Mouse (Mus musculus) heart, adult 8-10 months (tissue): ENCODE results near the gene Lonp2. TPM values are rescaled to one million over a fixed set of nuclear protein-coding genes. Genes with fewer than 3 reads are reported as not detected.

Source experiments
- DNase-seq: peaks from one replicate; pipeline ENCODE4 v3.0.0; 2022; ENCODE audit warnings: low spot score
- total RNA-seq, 4 experiments: library from RNA; stranded (reverse); gene quantifications; 2 replicates each; pipeline ENCODE4 v1.2.4; 2022

The Lonp2 gene
- total RNA-seq, 4 experiments from 2014 or later: 79.6 to 86.6 (median 83.4) TPM

- DNase-seq: no peak
These were observed 88.8 kb downstream of the Lonp2 start for GRCm38 (mm10) chr8:86712594-86712993.

GRCm38 (mm10) chr8:86713407-86714188 is 89.8 kb downstream of the Lonp2 start:
- no peak for DNase-seq

- no peak for DNase-seq
These were observed 94.6 kb downstream of the Lonp2 start for GRCm38 (mm10) chr8:86718332-86718994.

GRCm38 (mm10) chr8:86719368-86719767 is 95.5 kb downstream of the Lonp2 start:
- no peak for DNase-seq

DNA sequence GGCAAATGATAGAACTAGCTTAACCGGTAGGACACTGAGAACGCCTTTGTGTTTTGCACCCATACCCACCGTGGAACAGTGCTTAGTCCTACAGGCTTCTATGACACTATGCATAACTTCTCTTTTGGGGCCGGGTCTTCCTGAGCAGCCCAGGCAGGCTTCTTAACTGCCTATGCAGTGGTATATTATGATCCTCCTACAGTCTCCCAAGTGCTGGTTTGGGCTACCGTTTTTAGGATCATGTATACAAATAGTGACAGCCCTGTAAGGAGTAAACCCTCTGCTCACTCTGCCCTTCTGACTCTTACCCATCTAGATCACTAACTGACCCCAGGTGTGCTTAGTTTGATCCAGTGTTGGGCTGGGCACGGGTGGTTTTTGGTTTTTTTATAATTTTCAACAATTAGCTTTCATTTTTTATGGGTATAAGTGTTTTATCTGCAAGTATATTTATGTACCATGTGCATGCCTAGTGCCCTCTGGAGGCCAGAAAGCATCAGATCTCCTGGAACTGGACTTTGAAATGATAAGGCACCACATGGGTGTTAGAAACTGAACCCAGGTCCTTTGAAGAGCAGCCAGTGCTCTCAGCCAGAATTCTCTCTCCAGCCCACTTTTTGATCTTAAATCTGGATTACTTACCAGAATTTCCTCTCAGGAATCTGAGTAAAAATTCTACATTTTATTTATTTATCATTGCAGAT is 97.1 kb downstream of the Lonp2 start:
- no peak for DNase-seq

GRCm38 (mm10) chr8:86721490-86721889 is 97.6 kb downstream of the Lonp2 start:
- DNase-seq: no peak

DNA sequence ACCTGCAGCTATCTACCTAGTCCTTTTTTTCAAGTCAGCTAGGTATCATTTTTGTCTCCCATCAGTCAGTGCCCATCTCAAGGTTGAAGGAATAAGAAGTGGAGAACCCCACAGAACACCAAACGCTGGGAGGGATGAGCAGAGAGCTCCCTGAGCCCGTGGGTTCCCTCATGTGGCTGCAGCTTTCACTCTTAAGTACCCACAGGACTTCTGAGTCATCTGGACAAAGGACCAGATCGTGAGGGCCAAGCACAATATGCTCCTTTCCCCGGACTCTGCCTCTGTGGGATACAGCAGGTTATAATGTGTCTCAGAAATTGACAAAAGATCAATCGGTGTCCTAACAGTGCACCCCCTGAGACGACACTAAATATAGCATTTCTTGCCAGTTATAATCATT is 103.1 kb downstream of the Lonp2 start:
- DNase-seq: no peak

- no peak for DNase-seq
These were observed 104.5 kb downstream of the Lonp2 start for GRCm38 (mm10) chr8:86728224-86728950.

DNA sequence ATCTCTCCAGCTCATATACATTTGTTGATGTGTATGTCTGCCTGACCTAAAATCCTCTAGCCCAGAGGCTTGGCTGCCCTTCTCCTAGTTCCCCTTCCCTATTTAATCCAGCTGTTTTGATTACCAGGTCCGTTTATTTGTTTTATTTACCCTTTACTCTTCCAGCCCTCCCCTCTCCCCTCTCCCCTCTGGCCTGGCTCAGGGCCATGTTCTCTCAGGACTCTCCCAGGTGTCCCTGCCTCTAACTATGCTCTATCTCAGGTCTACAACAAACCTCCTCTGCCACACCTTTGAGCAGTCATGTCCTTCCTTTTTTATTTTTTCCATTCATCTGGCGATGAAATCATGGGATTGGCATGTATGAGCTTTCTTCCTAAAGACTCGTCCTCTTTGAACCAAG is 106.5 kb downstream of the Lonp2 start:
- no peak for DNase-seq

DNA sequence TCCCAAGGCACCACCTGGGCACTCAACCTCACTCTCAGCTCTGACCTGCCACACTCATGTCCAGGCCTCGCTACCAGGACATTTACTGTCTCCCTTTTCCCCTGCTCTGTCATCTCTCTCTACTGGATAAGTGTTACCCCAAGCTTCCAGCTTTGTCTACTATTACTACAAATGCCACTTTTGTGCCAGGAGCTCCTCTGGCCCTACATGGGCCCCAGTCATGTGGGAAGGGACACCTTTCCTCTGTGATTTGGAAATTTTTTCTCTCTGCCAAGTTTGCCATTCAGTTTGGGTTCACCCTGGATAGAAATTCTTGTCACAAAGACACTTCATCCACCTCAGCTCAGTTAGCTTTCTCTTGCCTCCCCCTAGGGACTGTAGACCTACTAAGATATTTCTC is 107.0 kb downstream of the Lonp2 start:
- no peak for DNase-seq

DNA sequence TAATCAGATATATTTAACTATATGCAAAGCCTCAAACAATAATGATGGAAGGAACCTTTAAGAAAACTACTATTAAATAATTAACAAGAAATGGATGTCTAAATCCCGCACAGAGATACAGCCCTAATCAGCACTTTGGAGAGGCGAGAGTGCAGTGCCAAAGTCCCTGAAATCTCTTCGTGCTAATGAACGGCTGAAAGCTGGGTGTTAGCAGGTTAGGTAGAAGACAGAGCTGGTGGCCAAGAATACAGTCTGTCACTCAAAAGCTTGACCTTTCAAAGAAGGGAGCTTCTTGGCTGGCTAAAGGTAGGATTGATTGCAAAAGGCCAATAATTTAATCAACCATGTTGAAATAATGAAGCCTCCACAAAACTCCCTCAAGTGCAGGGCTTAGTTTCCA is 110.3 kb downstream of the Lonp2 start:
- DNase-seq: no peak

- no peak for DNase-seq
These were observed 111.1 kb downstream of the Lonp2 start for GRCm38 (mm10) chr8:86734954-86735353.

DNA sequence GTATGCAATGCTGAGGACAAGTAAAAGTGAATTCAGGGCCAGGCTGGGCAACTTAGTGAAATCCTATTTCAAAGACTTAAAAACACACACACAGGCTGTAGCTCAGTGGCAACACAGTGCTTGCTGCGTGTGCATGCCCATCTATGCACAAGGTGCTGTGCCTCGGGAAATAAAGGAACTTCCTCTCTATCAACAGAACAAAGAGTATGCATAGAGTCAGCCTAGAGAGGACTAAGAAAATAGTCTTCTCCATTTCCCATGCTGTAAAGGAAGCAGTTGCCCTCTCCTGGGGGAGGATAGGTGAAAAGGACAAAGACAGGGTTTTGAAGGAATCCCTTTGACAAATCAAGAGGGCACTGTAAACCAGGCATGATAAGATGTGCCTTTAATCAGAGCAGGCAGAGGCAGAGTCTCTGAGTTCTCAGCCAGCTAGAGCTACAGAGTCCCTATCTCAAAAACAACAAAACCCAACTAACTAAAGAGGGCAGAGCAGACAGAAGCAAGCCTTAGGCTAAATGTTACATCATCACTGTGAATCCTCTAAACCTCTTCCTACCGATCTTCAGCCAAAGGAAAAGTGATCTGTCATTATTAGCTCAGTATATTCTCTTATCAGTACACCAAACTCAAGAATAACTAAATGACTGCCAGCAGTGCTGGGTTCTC is 111.7 kb downstream of the Lonp2 start:
- DNase-seq: no peak

DNA sequence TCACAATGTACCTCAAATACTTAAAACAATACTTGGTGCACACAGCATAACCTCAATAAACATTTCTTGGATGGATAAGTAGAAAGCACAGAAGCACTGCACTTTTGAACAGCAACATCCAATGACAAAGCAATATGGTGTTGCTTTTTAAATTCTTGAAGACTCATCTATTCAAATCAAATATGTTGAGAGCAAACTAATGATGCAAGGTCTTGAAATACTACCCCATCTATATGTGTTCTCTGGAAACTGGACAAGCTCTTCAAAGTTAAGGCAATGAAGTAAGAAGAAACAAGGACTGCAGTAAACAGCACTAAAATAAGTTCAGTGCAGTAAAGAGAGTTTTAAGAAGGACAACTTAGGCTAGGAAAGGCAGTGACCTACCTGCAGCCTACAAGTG is 117.1 kb downstream of the Lonp2 start:
- DNase-seq: no peak

DNA sequence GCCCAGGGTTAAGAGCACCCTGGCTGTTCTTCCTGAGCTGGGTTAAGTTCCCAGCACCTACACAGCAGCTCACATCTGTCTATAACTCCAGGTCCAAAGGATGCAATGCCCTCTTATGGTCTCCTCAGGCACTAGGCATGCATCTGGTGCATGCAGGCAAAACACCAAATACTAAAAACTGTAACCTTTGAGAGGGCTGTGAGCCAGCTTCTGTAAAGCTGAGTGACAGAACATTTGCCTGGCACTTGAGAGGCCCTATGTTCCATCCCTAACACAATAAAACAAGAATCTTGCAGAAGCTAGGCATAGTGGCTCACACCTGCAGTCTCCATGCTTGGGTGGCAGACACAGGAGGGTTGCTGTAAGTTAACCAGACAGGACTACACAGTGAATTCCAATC is 117.8 kb downstream of the Lonp2 start:
- DNase-seq: no peak

- no peak for DNase-seq
These were observed 118.9 kb downstream of the Lonp2 start for GRCm38 (mm10) chr8:86742605-86743345.

DNA sequence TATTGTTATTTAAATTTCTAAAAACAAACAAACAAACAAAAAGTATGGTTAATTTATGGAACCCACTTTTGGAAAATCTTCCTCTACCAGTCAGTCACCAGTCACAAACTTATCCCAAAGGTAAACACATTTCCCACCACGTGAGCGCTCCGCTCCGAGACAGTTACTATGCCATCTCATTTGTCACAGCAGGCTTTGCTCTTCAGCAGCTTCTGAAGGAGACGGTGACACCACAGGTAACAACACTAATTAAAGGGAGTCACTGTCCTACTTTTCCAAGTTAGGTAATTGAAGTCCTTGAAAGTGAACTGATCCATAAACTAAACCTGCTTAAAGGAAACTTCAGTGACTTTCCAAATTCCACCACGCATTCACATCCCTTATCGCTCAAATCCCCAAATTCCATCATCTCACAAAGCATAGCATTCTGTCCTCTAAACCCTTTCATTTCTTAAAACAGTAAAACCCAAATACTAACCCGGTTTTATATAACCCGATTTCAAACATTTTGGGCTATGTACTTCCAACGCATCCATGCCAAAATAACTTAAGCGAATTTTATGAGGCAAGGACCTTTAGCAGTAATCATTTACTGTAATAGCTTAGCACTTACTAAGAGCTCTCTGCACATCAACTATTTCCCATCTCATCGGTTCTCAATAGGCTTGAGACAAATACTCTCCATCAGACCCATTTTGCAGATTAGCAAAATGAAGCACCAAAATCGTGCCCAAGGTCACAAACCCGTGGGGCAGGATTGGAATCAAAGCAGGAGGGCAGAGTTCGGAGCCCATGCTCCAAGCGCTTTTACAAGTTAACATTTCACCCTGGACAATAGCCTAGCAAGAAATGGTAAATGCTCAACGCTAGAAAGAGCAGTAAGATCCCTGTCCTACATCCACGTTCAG is 120.7 kb downstream of the Lonp2 start:
- no peak for DNase-seq

- peak; percentile 59 for DNase-seq
These were observed 121.5 kb downstream of the Lonp2 start, which contains the start of the genes Gm10638 and Siah1a for GRCm38 (mm10) chr8:86745221-86745934. Gene Gm10638 (plus strand): TSS chr8:86745699. Gene Siah1a (minus strand): TSS chr8:86745934.

GRCm38 (mm10) chr8:86745935-86746441 is 122.1 kb downstream of the Lonp2 start:
- peak; percentile 93 for DNase-seq
